Comparison of ENCODE assay signal across 7 mouse cellular contexts in genomic region chr14:34661621-34662477, GRCm38 (mm10). TPM values are rescaled to one million over a fixed set of nuclear protein-coding genes. Genes with fewer than 3 reads are reported as not detected.
A peak's percentile ranks its signal among the peaks of the same experiment; 100 is the strongest.
DNase-seq lines count a peak whose midpoint lies in the region; ATAC-seq lines count a peak whose summit lies in the region.

No protein-coding gene starts in this region.

- intact Hi-C loops in heart, postnatal 14 days (cut with DNase I), result no loop called here

- peak; percentile 67 for DNase-seq in R1 (ENCODE audit: low read depth, low spot score)
- peak; percentile 74 for DNase-seq in c-Kit-negative CD71-positive TER-119-positive erythroid progenitor cells, embryonic 14.5 days (ENCODE audit: low read depth, low spot score)
- DNase-seq in fat pad, adult 2 months (ENCODE audit: extremely low read depth, low read depth, low spot score), result peak; percentile 31
- peak; percentile 46 to 51 for DNase-seq in heart, postnatal 14 days
- peak; percentile 65 to 74 for DNase-seq in kidney, postnatal 4 days
- DNase-seq in spleen, postnatal 10 days (ENCODE audit: low spot score in 2 of 2), result peak; percentile 81 to 89

- ATAC-seq in megakaryocyte-erythroid progenitor cell, adult 5-6 weeks (replicated peaks; ENCODE audit: low FRiP score, low TSS enrichment, poor library complexity, severe bottlenecking), result peak; percentile 68

RNA-seq across cellular contexts. Expression of gene Wapl, which starts 11.9 kb away (rescaled TPM):
- total RNA-seq in heart, postnatal 14 days (2021), result 10 to 100 TPM; 37.1 to 40.0 TPM
- 102 and 161 TPM in 2 replicates for total RNA-seq in megakaryocyte-erythroid progenitor cell, adult 5-6 weeks (2014; fragmentation: Nextera tagmentation)
- 201 and 208 TPM in 2 replicates for total RNA-seq in megakaryocyte-erythroid progenitor cell, adult 5-6 weeks (2017)

Comparison
In these comparisons a context has a peak if more than half of its experiments do, and no peak if none do; other contexts are left out.
1. Peak in every context shown above with its lines: DNase-seq and ATAC-seq.
2. DNase-seq: peak in every context shown above with its lines; median percentile 85 in spleen, postnatal 10 days; 74 in c-Kit-negative CD71-positive TER-119-positive erythroid progenitor cells, embryonic 14.5 days; 70 in kidney, postnatal 4 days; 67 in R1; 48 in heart, postnatal 14 days; 31 in fat pad, adult 2 months.